Mouse (Mus musculus): ENCODE results near the gene Tfeb.

Gene Tfeb

GRCm38 (mm10) chr17:47736856-47737255 lies at the start of gene Tfeb:
TSS of gene Tfeb (plus strand) at chr17:47737030.
- peak; percentile 75 for DNase-seq (ENCODE audit: low read depth)

- DNase-seq (ENCODE audit: low read depth), result peak; percentile 96
Measured at GRCm38 (mm10) chr17:47687409-47688343, 49.2 kb upstream of the Tfeb start.

DNA sequence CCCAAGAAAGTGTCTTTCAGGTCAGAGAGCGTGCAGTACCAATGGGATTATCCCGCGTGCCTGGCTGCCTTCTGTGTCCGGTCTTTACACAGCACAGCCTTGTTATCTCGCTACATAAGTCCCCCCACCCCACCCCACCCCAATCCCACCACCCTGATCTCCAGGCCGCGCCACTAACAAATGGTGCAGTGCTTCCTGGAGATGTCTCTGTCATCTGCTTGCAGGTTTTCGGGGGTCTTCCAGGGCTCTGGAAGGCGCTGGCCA lies 48.6 kb upstream of the Tfeb start, which contains the start of gene Tomm6:
Gene Tomm6, minus strand, starts transcription at position 43 of the 264 bp plus-strand sequence.
- no peak for DNase-seq (ENCODE audit: low read depth)

DNA sequence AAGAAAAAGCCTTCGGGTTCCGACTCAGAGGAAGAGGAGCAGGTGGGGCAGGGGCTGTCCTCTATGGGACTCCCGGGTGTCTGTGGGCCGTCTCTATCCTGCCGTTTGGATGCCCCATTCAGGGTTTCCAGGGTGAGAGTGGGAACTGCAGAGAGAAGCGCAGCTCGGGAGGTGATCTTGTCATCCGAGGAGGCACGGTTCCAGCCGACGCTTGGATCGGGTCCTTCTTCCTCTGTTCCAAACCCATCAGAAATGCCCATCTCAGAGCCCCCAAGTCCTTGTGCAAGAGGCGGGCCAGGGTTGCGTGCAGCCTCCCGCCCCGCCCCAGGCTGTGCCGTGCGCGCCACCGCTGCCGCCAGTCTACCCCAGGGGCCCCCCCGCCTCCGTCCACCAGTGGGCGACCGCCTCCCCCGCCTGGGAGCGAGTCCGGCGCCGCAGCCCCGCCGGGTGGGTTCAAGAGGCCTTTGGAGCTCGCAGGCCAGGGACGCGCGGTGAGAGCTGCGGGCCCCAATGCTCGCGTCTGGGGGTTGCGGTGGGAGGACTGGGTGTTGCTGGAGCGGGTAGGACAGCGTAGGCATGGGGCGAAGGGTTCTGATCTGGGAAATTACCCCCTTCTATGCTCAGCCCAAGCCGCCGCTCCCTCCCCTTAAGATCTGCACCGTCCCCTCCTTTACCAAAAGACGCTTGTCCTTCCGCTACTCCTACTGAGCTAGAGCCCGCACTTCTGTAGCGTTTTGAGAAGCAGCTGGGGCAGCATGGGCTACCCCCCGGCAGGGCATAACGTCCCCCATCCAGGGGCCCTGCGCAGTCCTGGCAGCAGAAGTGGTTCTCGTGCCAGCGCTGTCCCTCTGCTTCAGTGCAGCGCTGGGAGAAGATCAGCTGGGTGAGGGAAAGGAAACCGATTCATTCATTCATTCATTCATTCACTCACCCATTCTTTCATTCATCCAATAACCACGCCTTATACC lies 47.9 kb upstream of the Tfeb start, which contains the start of gene Frs3:
Gene Frs3, plus strand, starts transcription at position 423 of the 968 bp plus-strand sequence.
- peak; percentile 46 for DNase-seq (ENCODE audit: low read depth)

GRCm38 (mm10) chr17:47689894-47690293 lies 46.9 kb upstream of the Tfeb start:
- DNase-seq (ENCODE audit: low read depth), result no peak

- no peak for DNase-seq (ENCODE audit: low read depth)
Measured at GRCm38 (mm10) chr17:47691650-47692049, 45.2 kb upstream of the Tfeb start.

DNA sequence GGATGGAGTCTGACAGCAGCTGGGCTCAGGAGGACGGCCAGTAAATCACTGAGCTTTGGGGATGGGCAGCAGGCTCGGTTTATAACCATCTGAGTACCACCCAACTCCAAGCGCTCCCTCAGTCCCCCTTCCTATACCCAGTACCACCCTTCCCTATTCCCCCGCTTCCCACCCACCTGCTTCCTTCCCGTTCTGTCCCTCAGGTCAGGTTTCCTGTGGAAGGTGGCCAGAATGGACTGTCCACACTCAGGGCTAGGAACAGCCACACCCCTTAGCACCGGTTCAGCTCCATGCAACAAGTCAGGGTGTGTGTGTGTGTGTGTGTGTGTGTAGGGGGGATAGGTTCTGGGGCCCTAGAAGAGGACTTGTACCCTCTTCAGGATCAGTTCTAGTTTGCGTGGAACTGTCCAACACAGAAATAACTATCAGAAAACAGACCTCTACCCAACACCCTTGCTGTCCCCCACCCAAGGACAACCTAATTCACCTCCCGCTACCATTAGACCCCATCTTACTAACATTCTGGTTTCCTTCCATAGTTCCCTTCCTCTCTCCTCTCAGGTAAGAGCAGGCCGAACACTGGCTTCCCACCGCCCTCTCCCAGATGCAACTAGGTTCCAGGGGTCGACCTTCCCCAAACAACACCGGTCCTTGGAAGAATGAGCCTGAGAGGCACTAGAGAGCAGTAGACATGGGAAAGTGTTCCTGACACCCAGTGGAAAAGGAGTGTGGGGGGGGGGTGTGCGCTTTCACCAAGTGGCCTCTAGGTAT lies 43.0 kb upstream of the Tfeb start:
- no peak for DNase-seq (ENCODE audit: low read depth)

DNA sequence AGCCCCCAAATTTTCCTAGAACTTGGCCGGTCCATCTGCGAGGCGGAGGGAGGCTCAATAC lies 42.6 kb upstream of the Tfeb start, which contains the start of gene Gm21981:
Gene Gm21981, minus strand, starts transcription at position 14 of the 61 bp plus-strand sequence.
- DNase-seq (ENCODE audit: low read depth), result no peak

DNA sequence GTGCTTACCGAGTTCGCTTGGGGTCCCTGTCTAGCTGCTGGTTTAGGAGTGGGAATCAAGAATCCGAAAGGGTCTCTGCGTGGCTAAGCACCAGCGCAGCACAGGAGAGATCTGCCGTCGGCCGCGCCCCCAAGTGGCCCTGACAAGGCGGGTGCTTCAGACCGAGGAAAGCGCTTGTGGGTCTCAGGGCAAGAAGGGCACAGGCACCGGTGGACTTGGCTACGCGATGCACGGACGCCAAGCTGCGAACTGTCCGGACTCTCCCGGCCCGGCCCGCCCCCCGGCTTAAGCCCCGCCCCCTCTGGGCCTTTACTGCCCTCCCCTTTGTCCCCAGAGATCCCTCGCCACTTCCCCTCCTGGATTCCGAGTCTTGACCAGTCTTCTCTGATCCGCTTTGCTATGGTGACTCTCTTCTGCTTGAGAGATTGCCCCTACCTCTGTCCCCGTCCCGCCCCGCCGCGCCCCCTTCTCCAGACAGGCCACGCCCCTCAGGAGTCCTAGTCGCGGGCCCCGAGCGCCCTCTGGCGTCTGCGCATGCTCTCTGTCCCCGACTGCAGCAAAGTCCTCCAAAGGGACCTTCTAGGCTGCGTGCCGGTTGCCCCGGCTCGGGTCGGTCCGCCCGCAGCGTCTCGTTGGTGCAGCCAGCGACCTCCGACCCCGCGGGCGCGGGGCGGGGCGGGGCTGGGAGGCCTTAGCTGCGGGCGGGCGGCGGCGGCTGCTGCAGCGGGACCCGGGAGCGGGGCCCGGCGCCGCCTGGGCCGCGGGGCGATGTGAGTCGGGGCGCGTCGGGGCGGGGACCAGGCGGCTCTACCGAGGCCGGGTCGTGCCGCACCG lies 42.1 kb upstream of the Tfeb start, which contains the start of gene Prickle4:
Gene Prickle4, minus strand, starts transcription at position 234 of the 834 bp plus-strand sequence.
- DNase-seq (ENCODE audit: low read depth), result peak; percentile 92

DNA sequence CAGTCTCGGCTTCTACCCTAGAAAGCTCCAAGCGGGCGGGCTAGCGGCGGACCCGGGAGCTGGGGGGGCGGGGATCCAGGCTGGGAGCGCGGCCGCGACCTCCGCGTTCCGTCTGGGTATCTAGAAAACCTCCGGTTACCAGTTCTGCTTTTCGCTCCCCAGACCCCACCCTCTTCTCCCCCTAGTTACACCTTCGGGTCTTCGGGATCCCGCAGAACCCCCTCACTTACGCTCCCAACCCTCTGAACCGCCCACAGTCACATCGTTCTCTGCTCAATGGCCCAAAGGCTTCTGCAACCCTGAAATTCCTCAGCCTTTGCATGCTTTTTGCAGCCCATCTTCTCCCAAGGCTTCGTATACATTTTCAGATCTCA lies 41.5 kb upstream of the Tfeb start:
- no peak for DNase-seq (ENCODE audit: low read depth)

DNA sequence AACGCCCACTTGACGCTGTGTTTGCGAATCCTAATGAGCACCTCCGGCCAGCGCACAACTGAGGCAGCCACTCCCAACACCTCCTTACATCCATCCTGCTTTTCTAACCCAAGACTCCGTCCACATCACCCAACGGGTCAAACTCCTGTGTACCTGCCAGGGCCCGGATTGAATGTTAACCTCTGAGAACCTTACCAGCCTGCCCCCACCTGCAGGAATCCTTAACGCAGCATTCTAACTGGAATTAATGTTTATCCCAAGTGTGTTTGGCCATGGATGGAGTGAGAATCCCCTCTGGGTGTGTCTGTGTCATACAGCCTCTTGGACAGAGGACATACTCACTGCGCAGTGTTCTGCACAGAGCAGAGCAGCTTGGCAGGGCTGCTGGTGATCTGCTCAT lies 38.7 kb upstream of the Tfeb start:
- no peak for DNase-seq (ENCODE audit: low read depth)

- no peak for DNase-seq (ENCODE audit: low read depth)
Measured at GRCm38 (mm10) chr17:47699055-47699454, 37.8 kb upstream of the Tfeb start.

- no peak for DNase-seq (ENCODE audit: low read depth)
Measured at GRCm38 (mm10) chr17:47701793-47702192, 35.0 kb upstream of the Tfeb start.

GRCm38 (mm10) chr17:47702548-47703345 lies 34.1 kb upstream of the Tfeb start:
- DNase-seq (ENCODE audit: low read depth), result no peak

DNA sequence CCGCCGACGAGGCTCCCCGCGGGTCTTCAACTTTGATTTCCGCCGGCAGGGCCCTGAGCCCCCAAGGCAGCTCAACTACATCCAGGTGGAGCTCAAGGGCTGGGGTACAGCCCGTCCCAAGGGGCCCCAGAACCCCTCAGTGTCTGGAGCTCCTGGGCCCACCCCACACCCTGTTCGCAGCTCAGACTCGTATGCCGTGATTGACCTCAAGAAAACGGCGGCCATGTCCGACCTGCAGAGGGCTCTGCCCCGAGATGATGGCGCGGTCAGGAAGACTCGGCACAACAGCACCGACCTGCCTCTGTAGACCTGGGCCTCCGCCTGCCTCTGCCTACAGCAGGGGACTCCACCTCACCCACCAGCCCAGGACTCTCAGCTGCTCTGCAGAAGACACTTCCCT lies 33.3 kb upstream of the Tfeb start:
- DNase-seq (ENCODE audit: low read depth), result no peak

DNA sequence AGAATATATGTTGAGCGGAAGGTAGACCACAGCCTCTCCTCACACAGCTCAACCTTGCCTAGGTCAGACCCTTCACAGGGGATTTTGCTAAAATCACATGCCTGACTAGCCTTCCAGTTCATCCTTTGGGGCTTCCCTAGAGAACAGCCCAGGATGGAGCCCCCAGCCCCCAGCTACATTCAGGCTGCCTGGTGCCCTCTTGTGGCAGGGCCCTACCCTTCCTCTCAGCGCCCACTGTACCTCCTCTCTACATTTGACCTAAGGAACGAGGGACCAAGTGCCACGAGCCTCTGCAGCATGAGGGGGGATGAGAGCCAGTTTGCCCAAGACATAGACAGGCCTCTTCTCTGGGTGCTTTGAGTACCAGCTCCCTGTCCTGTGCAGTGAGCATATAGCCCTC lies 32.1 kb upstream of the Tfeb start:
- no peak for DNase-seq (ENCODE audit: low read depth)

DNA sequence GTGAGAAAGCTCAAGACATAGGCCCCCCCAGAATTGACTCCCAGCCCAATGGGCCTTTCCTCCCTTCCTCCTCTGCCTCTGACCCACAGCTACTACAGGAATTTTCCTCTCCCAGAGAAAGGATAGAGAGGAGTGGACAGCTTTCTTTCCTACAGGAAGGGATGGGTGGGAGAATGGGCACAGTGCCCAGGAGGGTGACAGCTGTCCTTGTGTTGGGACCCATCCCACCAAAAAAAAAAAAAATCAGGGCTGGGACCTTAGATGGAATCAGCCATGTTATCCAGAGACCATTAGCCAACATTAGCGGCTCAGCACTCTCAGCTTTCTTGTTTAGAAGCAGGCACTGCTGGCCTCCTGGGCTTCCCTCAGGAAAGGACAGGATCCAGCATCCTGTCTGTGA lies 30.6 kb upstream of the Tfeb start:
- no peak for DNase-seq (ENCODE audit: low read depth)

GRCm38 (mm10) chr17:47707961-47708360 lies 28.9 kb upstream of the Tfeb start:
- DNase-seq (ENCODE audit: low read depth), result no peak

DNA sequence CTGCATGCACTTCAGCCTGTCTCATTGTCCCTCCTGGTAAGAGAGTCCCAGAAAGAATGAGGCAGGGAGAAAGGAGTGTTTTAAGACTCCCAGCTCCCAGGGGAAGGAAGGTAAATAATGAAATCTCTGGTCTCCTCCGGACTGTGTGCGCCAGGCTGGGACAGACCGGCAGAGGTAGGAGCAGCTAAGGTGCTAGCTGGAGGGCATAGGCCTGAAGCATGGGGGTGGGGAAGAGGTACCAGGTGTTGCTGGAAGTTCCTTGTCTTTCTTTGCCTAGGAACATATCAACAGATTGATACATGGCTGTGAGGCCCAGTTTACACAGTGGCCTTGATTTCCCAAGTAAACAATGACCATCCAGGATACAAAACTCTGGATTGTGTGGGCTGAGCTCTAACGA lies 27.9 kb upstream of the Tfeb start:
- no peak for DNase-seq (ENCODE audit: low read depth)

DNA sequence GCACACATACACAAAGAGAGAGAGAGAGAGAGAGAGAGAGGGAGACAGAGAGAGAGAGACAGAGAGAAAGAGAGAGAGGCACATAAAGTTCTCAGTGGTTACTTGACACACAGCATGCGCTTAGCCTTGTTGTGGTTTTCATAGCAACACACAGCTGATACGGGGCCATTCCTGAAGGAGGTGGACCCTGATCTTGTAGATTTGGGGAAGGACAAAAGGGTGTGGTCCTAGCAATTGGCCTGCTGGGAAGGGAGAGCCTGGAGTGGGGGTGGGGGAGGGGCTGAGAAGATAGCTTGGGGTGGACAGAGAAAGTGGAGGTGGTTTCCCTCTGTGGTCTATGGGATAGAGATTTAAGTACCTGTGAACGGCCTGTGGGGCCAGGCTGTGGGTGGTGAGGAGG lies 26.8 kb upstream of the Tfeb start:
- DNase-seq (ENCODE audit: low read depth), result no peak

DNA sequence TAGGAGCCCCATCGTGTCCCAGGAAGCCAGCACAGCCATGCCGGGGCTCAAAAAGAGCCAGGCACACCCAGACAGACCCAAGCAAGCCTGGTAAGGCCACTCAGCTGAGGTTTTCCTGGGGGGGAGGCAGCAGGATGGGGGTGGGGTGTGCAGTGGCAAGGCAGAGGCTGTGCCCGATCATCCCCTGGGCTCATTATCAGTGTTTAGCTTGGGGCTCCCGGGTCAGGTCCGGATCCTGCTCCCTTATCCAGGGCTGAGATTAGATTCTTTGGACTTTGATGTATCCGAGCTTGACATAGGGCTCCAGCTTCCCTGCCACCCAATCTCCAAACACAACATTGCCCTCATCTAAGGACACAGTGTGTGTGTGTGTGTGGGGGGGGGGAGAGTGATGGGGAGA lies 24.9 kb upstream of the Tfeb start:
- DNase-seq (ENCODE audit: low read depth), result no peak

Measured in c-Kit-positive CD71-negative TER-119-negative erythroid progenitor cells, embryonic 14.5 days (primary cell).